Mouse (Mus musculus): Measurements from ENCODE around the gene Ttc30a2. TPM values are rescaled to one million over a fixed set of nuclear protein-coding genes. Genes with fewer than 3 reads are reported as not detected.

The Ttc30a2 gene
- polyA plus RNA-seq, 1 experiment from 2014 or later, result 1.9 TPM

DNA sequence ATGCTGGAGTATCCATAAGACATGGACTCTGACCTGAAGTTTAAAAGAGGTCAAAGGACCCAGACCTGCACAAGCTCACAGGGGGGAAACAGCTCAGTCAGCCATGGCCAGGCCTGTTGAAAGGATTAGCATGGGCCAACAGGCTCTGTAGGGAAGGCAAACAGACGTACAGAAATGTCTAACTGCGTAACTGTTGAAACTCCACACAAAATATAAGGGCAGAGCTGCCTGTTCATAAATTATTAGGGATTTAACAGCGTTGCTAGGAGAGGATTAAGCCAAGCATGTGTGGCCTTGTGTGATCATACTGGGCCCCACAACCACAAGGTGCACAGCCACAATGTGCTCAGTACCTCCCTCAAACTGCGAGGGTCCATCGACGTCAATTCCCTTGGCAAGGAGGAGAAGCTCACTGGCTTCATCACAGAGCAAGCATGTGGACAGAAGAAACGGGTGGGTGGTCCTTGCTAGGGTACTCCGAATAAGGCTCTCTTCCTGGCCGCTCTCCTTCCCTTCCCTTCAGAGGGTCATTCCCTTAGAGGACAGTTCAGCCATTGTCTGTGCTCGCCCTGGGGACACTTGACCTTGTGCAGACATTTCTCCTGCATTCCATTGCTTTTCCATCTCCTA lies 14.6 kb downstream of the Ttc30a2 start:
- no peak overlapping the region for H3K9ac ChIP-seq (ENCODE audit: low read length)
- no peak overlapping the region for H3K4me2 ChIP-seq (ENCODE audit: low read length)
- 0 out of 4 replicates have a peak overlapping the region, but pooled peaks of 1 of the 2 experiments have one; percentile 48 for H3K27ac ChIP-seq (replicated peaks in 1 of 2; ENCODE audit: control insufficient read depth in 1 of 2, insufficient read depth in 1 of 2, low read depth in 2 of 2, low read length in 2 of 2)
- H3K9me3 ChIP-seq (ENCODE audit: control insufficient read depth, low read length), result no peaks in the 10 kb centered on the region
- H3K4me1 ChIP-seq (ENCODE audit: control insufficient read depth in 2 of 2, insufficient read depth in 2 of 2, low read length in 2 of 2), result peaks cover 25 to 39% of the 10 kb centered on the region in 2 experiments
- no peaks in the 10 kb centered on the region for H3K27me3 ChIP-seq (ENCODE audit: control insufficient read depth, insufficient read depth, low read length)
- no peak for ATAC-seq (ENCODE audit: insufficient number of reproducible peaks, insufficient read depth, low FRiP score, low read depth)
- no peaks in the 10 kb centered on the region for H3K36me3 ChIP-seq (ENCODE audit: control insufficient read depth, insufficient read depth, low read length)
- WGBS, result 80% methylated on average over 10 of the region's 10 CpGs
- no peak overlapping the region for H3K4me3 ChIP-seq (ENCODE audit: control insufficient read depth in 1 of 2, insufficient read depth in 1 of 2, low read depth in 1 of 2, low read length in 2 of 2)

- H3K9ac ChIP-seq (ENCODE audit: low read length), result no peak overlapping the region
- H3K4me2 ChIP-seq (ENCODE audit: low read length), result peak overlapping the region; percentile 54
- peak; percentile 60 for ATAC-seq (ENCODE audit: insufficient number of reproducible peaks, insufficient read depth, low FRiP score, low read depth)
- peaks cover 29 to 41% of the 10 kb centered on the region in 2 experiments for H3K4me1 ChIP-seq (ENCODE audit: control insufficient read depth in 2 of 2, insufficient read depth in 2 of 2, low read length in 2 of 2)
- WGBS, result 40% methylated on average over 15 of the region's 15 CpGs
- H3K27ac ChIP-seq (replicated peaks in 1 of 2; ENCODE audit: control insufficient read depth in 1 of 2, insufficient read depth in 1 of 2, low read depth in 2 of 2, low read length in 2 of 2), result peak overlapping the region; percentile 63 to 80
- H3K9me3 ChIP-seq (ENCODE audit: control insufficient read depth, low read length), result no peaks in the 10 kb centered on the region
- H3K36me3 ChIP-seq (ENCODE audit: control insufficient read depth, insufficient read depth, low read length), result no peaks in the 10 kb centered on the region
- H3K4me3 ChIP-seq (ENCODE audit: control insufficient read depth in 1 of 2, insufficient read depth in 1 of 2, low read depth in 1 of 2, low read length in 2 of 2), result no peak overlapping the region
- no peaks in the 10 kb centered on the region for H3K27me3 ChIP-seq (ENCODE audit: control insufficient read depth, insufficient read depth, low read length)
These were observed 17.3 kb downstream of the Ttc30a2 start for GRCm38 (mm10) chr2:75960366-75961330.

DNA sequence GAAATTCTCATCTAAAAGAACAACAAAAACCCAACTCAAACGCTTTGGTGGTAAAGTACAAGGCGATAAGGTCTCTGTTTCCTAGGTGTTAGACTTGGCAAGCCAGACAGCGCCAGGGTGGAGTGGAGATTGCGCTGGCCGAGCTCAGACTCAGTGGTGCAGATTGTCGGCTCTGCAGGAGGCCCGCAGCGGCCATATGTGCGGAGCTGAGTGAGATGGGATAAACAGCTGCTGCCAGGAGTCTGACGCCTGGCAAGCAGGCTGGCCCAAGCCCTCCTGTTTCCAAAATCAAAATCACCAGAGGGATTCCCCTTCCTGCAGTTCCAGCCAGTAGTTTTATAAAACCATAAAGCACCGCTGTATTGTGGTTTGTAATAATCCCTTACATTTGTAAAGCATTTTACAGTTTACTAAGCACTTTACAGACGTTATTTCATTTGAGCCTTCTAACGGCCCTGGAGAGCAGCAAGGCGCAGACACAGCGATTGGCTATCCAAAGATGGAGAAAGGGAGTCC lies 18.1 kb downstream of the Ttc30a2 start:
- Histone ChIP-seq H3K4me3 (ENCODE audit: control insufficient read depth in 1 of 2, insufficient read depth in 1 of 2, low read depth in 1 of 2, low read length in 2 of 2) (no peak overlapping the region), H3K27me3 (ENCODE audit: control insufficient read depth, insufficient read depth, low read length) (no peaks in the 10 kb centered on the region), H3K4me1 (ENCODE audit: control insufficient read depth in 2 of 2, insufficient read depth in 2 of 2, low read length in 2 of 2) (peaks cover 31 to 44% of the 10 kb centered on the region in 2 experiments), H3K27ac (replicated peaks in 1 of 2; ENCODE audit: control insufficient read depth in 1 of 2, insufficient read depth in 1 of 2, low read depth in 2 of 2, low read length in 2 of 2) (peak overlapping the region; percentile 63 to 80), H3K4me2 (ENCODE audit: low read length) (peak overlapping the region; percentile 54), H3K9ac (ENCODE audit: low read length) (peak overlapping the region; percentile 53; the same call in 1 of the 2 replicates), H3K9me3 (ENCODE audit: control insufficient read depth, low read length) (no peaks in the 10 kb centered on the region), H3K36me3 (ENCODE audit: control insufficient read depth, insufficient read depth, low read length) (no peaks in the 10 kb centered on the region)
- 9% methylated on average over 15 of the region's 15 CpGs for WGBS
- ATAC-seq (ENCODE audit: insufficient number of reproducible peaks, insufficient read depth, low FRiP score, low read depth), result peak; percentile 57; the same call in 1 of the 2 replicates

GRCm38 (mm10) chr2:75959183-75959849 lies 18.7 kb downstream of the Ttc30a2 start:
- Histone ChIP-seq H3K4me3 (ENCODE audit: control insufficient read depth in 1 of 2, insufficient read depth in 1 of 2, low read depth in 1 of 2, low read length in 2 of 2) (no peak overlapping the region), H3K9me3 (ENCODE audit: control insufficient read depth, low read length) (no peaks in the 10 kb centered on the region), H3K36me3 (ENCODE audit: control insufficient read depth, insufficient read depth, low read length) (no peaks in the 10 kb centered on the region), H3K27ac (replicated peaks in 1 of 2; ENCODE audit: control insufficient read depth in 1 of 2, insufficient read depth in 1 of 2, low read depth in 2 of 2, low read length in 2 of 2) (peak overlapping the region; percentile 63 to 80), H3K4me2 (ENCODE audit: low read length) (peak overlapping the region; percentile 54), H3K27me3 (ENCODE audit: control insufficient read depth, insufficient read depth, low read length) (no peaks in the 10 kb centered on the region), H3K9ac (ENCODE audit: low read length) (peak overlapping the region; percentile 53; the same call in 1 of the 2 replicates), H3K4me1 (ENCODE audit: control insufficient read depth in 2 of 2, insufficient read depth in 2 of 2, low read length in 2 of 2) (peaks cover 28 to 38% of the 10 kb centered on the region in 2 experiments)
- 25% methylated on average over 18 of the region's 18 CpGs for WGBS
- no peak for ATAC-seq (ENCODE audit: insufficient number of reproducible peaks, insufficient read depth, low FRiP score, low read depth)

GRCm38 (mm10) chr2:75955709-75956108 lies 22.3 kb downstream of the Ttc30a2 start:
- H3K9ac ChIP-seq (ENCODE audit: low read length), result no peak overlapping the region
- H3K9me3 ChIP-seq (ENCODE audit: control insufficient read depth, low read length), result no peaks in the 10 kb centered on the region
- no peak overlapping the region for H3K27ac ChIP-seq (replicated peaks in 1 of 2; ENCODE audit: control insufficient read depth in 1 of 2, insufficient read depth in 1 of 2, low read depth in 2 of 2, low read length in 2 of 2)
- 31% methylated on average over 14 of the region's 14 CpGs for WGBS
- no peak overlapping the region for H3K4me3 ChIP-seq (ENCODE audit: control insufficient read depth in 1 of 2, insufficient read depth in 1 of 2, low read depth in 1 of 2, low read length in 2 of 2)
- no peaks in the 10 kb centered on the region for H3K36me3 ChIP-seq (ENCODE audit: control insufficient read depth, insufficient read depth, low read length)
- H3K4me2 ChIP-seq (ENCODE audit: low read length), result peak overlapping the region; percentile 16; the same call in 1 of the 2 replicates
- peaks cover 21 to 29% of the 10 kb centered on the region in 2 experiments for H3K4me1 ChIP-seq (ENCODE audit: control insufficient read depth in 2 of 2, insufficient read depth in 2 of 2, low read length in 2 of 2)
- H3K27me3 ChIP-seq (ENCODE audit: control insufficient read depth, insufficient read depth, low read length), result no peaks in the 10 kb centered on the region
- ATAC-seq (ENCODE audit: insufficient number of reproducible peaks, insufficient read depth, low FRiP score, low read depth), result no peak

GRCm38 (mm10) chr2:75953320-75953719 lies 24.6 kb downstream of the Ttc30a2 start:
- 83% methylated on average over 5 of the region's 5 CpGs for WGBS

GRCm38 (mm10) chr2:75950685-75951084 lies 27.3 kb downstream of the Ttc30a2 start:
- H3K27ac ChIP-seq (replicated peaks in 1 of 2; ENCODE audit: control insufficient read depth in 1 of 2, insufficient read depth in 1 of 2, low read depth in 2 of 2, low read length in 2 of 2), result no peak overlapping the region
- no peak overlapping the region for H3K9ac ChIP-seq (ENCODE audit: low read length)
- no peak overlapping the region for H3K4me2 ChIP-seq (ENCODE audit: low read length)
- WGBS, result 72% methylated on average over 8 of the region's 8 CpGs
- H3K9me3 ChIP-seq (ENCODE audit: control insufficient read depth, low read length), result no peaks in the 10 kb centered on the region
- peaks cover 2 to 4% of the 10 kb centered on the region in 2 experiments; a peak in 2 of 4 replicates for H3K4me1 ChIP-seq (ENCODE audit: control insufficient read depth in 2 of 2, insufficient read depth in 2 of 2, low read length in 2 of 2)
- no peak for ATAC-seq (ENCODE audit: insufficient number of reproducible peaks, insufficient read depth, low FRiP score, low read depth)
- H3K36me3 ChIP-seq (ENCODE audit: control insufficient read depth, insufficient read depth, low read length), result no peaks in the 10 kb centered on the region
- no peak overlapping the region for H3K4me3 ChIP-seq (ENCODE audit: control insufficient read depth in 1 of 2, insufficient read depth in 1 of 2, low read depth in 1 of 2, low read length in 2 of 2)
- no peaks in the 10 kb centered on the region for H3K27me3 ChIP-seq (ENCODE audit: control insufficient read depth, insufficient read depth, low read length)

More at GRCm38 (mm10) chr2:75953320-75953719, 24.6 kb downstream of the Ttc30a2 start:
- Histone ChIP-seq H3K9me3 (ENCODE audit: control insufficient read depth, low read length) (no peaks in the 10 kb centered on the region), H3K4me2 (ENCODE audit: low read length) (no peak overlapping the region), H3K9ac (ENCODE audit: low read length) (no peak overlapping the region), H3K4me3 (ENCODE audit: control insufficient read depth in 1 of 2, insufficient read depth in 1 of 2, low read depth in 1 of 2, low read length in 2 of 2) (no peak overlapping the region), H3K27me3 (ENCODE audit: control insufficient read depth, insufficient read depth, low read length) (no peaks in the 10 kb centered on the region), H3K36me3 (ENCODE audit: control insufficient read depth, insufficient read depth, low read length) (no peaks in the 10 kb centered on the region), H3K4me1 (ENCODE audit: control insufficient read depth in 2 of 2, insufficient read depth in 2 of 2, low read length in 2 of 2) (peaks cover 5 to 6% of the 10 kb centered on the region in 2 experiments; a peak in 3 of 4 replicates), H3K27ac (replicated peaks in 1 of 2; ENCODE audit: control insufficient read depth in 1 of 2, insufficient read depth in 1 of 2, low read depth in 2 of 2, low read length in 2 of 2) (no peak overlapping the region)
- ATAC-seq (ENCODE audit: insufficient number of reproducible peaks, insufficient read depth, low FRiP score, low read depth), result no peak
